Mouse (Mus musculus): ENCODE data around the gene Gm4787.
"Not testable (repeated sequence)": the region's sequence is repeated elsewhere in the genome, so short reads cannot be mapped to it uniquely, and the experiment has no call there.

Gm4787 gene

GRCm38 (mm10) chr12:81379364-81379763, at the start of gene Gm4787:
TSS of gene Gm4787 (minus strand) at chr12:81379464.
- not testable (repeated sequence) for DNase-seq (ENCODE audit: low spot score)

GRCm38 (mm10) chr12:81421846-81422245, 42.6 kb upstream of the Gm4787 start, which contains the start of gene Adam4:
TSS of gene Adam4 (minus strand) at chr12:81421946.
- DNase-seq (ENCODE audit: low spot score), result no peak

DNA sequence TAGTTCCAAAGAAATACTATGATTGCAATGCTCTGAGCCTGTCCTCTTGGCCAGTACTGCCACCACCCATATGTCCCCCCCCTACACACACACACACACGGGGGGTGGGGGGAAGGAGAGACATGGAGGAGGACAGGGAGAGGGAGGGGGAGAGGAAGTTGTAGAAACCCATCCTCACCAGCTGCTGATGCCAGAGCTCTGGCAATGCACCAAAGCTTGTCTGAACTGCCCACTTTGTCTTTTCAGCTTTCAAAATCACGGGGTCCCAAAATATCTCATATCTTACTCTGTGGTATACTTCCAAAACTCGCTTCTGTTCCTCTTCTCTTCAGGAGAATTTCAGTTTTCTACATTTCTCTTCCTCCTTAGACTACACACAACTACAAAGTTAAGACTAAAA, 33.9 kb upstream of the Gm4787 start:
- no peak for DNase-seq (ENCODE audit: low spot score)

GRCm38 (mm10) chr12:81408966-81409365, 29.7 kb upstream of the Gm4787 start:
- DNase-seq (ENCODE audit: low spot score), result no peak

DNA sequence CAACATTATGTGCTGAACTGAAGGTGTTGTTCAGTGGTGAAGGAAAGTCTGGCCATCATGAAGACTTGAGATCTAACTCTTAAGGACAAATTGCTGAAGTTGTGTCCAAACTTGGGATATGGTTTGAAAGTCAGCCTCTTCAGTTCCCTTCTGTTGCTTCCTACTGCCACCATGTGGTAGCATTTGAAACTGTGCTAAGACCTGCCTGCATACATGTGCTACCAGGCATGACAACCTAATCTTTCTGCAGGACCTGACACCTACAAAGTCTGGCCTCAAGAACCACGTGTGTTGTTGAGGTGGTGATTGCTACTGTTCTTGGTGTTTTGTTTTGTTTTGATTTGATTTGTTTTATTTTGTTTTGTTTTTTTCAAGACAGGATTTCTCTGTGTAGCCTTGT, 22.9 kb upstream of the Gm4787 start:
- peak; percentile 62 for DNase-seq (ENCODE audit: low spot score)

GRCm38 (mm10) chr12:81333841-81334240, 45.4 kb downstream of the Gm4787 start:
- DNase-seq (ENCODE audit: low spot score), result no peak

DNA sequence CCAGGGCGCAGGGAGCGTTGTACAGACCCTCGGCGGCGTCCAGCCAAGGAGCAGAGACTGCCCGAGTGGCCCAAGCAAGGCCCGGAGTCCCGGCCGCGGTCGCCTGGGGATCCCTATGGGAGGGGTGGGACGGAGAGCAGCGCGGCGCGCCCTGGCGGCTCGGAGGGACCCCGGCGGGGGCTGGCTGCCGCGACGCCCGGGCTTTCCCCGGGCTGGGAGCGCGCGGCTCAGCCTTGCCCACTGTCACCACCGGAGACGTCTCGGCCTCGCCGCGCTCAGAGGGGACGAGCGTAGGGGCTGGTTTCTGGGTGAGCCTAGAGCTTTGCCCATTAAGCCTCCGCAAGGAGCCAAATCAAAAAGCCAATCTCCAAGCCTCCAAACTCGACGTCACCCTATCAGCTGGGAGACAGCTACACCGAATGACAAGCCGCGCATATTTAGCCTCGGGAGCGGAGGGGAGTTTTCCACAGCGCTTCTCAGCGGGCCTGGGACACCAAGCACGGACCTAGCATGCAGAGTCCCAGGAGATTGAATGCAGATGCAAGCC, 46.3 kb downstream of the Gm4787 start, which contains the start of gene Slc8a3:
Gene Slc8a3, minus strand, starts transcription at position 306 of the 547 bp plus-strand sequence.
- peak; percentile 5 for DNase-seq (ENCODE audit: low spot score)

- no peak for DNase-seq (ENCODE audit: low spot score)
Measured at GRCm38 (mm10) chr12:81331937-81332874, 47.1 kb downstream of the Gm4787 start.

DNA sequence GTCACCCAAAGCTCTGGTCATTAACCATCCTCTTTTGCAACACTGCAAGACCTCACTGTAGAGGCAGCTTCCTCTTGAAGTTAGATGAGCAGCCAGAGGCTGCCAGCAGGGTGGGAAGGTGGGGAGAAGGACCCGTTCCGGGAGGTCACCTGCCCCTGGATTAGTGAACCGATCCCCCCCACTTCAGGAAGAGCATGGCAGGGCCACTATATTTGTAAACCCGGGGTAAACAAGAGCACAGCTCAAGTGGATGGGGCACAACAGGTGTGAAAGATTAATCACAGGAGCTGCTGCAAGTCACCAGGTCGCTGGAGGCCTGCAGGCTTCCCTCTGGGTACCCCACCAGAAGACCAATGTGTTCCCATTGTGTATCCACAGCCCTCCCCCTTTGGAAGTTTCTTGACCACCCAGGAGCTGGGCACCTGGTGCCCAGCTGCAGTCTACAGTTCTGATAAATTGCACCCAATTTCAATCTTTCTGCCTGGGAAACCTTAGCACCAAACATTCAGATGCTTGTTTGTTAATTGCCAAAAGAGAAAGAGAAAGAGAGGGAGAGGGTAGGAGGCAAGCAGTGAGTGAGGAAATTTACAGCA, 48.1 kb downstream of the Gm4787 start:
- no peak for DNase-seq (ENCODE audit: low spot score)

All from urinary bladder, postnatal 14 days (tissue).